Mouse (Mus musculus): ENCODE measurements around the gene Nktr. TPM values are rescaled to one million over a fixed set of nuclear protein-coding genes. Genes with fewer than 3 reads are reported as not detected.
A peak's percentile ranks its signal among the peaks of the same experiment; 100 is the strongest.

The Nktr gene
- polyA plus RNA-seq, 1 experiment from 2014 or later, result 43.6 TPM

DNA sequence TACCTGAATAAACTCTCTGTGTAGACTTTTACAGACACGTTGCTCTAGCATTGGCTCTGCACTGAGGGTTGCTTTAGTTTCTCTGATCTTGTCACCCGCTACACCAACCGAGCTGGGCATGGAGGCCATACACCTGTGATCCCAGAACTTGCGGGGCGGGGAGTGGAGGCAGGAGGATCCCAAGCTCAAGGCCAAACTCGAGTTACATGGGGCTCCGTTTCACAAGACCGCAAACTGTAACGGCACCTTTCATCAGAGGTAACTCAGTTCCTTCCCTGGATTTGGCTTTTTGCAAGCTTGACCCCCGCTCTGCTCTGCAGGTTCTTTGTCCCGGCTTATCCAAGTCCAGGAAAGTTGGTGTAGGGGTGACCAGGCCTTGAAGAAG lies 14.7 kb upstream of the Nktr start:
- TF ChIP-seq CTCF (IDR thresholded peaks at IDR 0.05) (no peak), EP300 (IDR thresholded peaks at IDR 0.05) (no peak)
- 36% methylated on average over 11 of the region's 11 CpGs for WGBS
- peak overlapping the region; percentile 73 for H3K4me2 ChIP-seq (replicated peaks; ENCODE audit: low read depth, low read length)
- H3K9me3 ChIP-seq (ENCODE audit: low read length), result no peaks in the 10 kb centered on the region
- 0 out of 2 replicates have a peak overlapping the region, but pooled peaks have one; percentile 81 for H3K27ac ChIP-seq (ENCODE audit: low read length)
- no peak for DNase-seq (ENCODE audit: low spot score)
- H3K27me3 ChIP-seq (replicated peaks; ENCODE audit: insufficient read depth, low read length), result no peaks in the 10 kb centered on the region
- H3K4me3 ChIP-seq (ENCODE audit: low read depth, low read length), result peak overlapping the region; percentile 75
- 0 out of 2 replicates have a peak overlapping the region, but pooled peaks have one; percentile 57 for H3K9ac ChIP-seq (replicated peaks; ENCODE audit: low read depth)
- no peaks in the 10 kb centered on the region for H3K36me3 ChIP-seq (ENCODE audit: insufficient read depth, low read length)
- ATAC-seq, result no peak
- peaks cover 5% of the 10 kb centered on the region; the same call in 1 of the 2 replicates for H3K4me1 ChIP-seq (ENCODE audit: insufficient read depth, low read depth, low read length)

DNA sequence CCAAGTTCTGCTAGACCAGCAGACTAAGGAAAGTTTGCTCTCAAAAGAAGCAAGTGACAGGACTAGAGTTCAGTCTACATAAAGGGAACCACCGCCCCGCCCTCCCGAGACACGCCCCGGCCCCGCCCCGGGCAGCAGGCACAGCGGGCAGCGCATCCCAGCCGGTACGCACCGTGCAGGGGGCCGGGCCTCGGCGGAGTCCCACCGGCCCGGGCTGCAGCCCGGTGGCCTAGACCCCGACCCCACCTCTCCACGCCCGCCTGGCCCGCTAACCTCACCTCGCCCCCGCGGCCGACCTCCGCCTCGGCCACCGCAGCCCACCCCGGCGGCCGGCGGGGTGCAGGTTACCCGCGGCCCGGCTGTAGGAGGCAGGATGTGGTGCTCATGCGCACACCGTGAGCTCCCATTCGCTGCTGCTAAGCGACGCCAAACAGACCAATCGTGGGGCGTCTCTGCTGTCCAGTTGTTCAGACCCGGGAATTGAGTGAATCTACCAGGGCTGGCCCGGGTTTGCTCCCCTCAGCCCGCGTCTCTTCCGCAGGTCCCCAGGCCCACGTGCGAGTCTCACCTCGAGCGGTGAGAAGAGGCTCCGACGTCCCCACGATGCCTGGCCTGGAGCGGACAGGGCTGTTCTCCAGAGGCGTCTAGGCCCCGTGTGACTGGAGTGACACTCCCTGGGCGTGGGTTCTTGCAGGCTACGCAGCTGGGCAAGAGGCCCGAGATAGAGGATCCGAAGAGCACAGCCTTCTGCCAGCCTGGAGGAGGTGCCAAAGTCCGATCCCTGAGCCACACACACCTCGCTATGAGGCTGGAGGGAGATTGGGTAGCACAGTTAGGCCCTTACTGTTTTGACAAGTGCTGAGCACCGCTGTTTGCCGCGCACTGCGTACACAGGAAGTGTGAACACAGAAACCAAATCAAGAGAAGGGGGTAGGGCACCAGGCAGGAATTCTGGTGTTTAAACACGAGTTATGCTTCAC lies 14.0 kb upstream of the Nktr start, which contains the start of gene Sec22c:
Sec22c (minus strand) TSS at position 845 of the 980 bp plus-strand sequence.
- ATAC-seq (peak; percentile 98), DNase-seq (ENCODE audit: low spot score) (peak; percentile 97)
- H3K4me3 ChIP-seq (ENCODE audit: low read depth, low read length), result peak within 1 kb of the TSS; percentile 75
- H3K4me1 ChIP-seq (ENCODE audit: insufficient read depth, low read depth, low read length), result peaks cover 5% of the 10 kb centered on the region; the same call in 1 of the 2 replicates
- TF ChIP-seq CTCF (IDR thresholded peaks at IDR 0.05), result no peak
- TF ChIP-seq EP300 (IDR thresholded peaks at IDR 0.05), result no peak
- under 1% methylated on average over 67 of the region's 69 CpGs for WGBS
- H3K27me3 ChIP-seq (replicated peaks; ENCODE audit: insufficient read depth, low read length), result no peaks in the 10 kb centered on the region
- H3K4me2 ChIP-seq (replicated peaks; ENCODE audit: low read depth, low read length), result peak within 1 kb of the TSS; percentile 73
- H3K9me3 ChIP-seq (ENCODE audit: low read length), result no peaks in the 10 kb centered on the region
- peak within 1 kb of the TSS; percentile 57 for H3K9ac ChIP-seq (replicated peaks; ENCODE audit: low read depth)
- peak within 1 kb of the TSS; percentile 81 for H3K27ac ChIP-seq (ENCODE audit: low read length)
- no peaks in the 10 kb centered on the region for H3K36me3 ChIP-seq (ENCODE audit: insufficient read depth, low read length)

DNA sequence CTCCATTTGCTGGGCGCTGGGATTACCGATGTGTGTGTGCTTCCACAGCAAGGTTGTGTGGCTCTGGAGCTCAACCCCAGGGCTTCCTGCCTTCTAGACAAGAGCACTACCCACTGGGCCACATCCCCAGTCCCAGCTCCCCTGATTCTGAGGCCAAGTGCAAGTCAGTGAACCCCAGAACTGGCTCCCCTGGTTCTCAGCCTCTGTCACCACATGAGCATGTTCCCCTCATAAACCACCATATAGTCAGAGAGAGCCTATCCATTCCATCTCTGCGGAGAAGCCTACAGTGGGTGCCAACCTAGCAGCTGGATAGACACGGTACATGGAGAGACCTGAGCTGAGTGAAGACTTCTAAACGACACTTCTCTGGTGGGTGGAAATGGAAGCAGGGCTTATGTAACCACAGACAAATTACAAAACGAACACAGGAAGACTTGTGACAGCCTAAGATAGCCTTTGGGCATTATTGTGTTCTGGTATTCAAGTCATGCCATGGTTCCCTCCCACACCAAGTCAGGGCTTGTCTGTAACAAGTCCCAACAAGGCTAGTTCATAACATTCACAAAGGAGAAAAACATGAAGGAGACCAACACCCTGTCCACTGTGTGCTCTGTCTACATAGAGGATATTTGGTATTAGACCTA lies 12.8 kb upstream of the Nktr start:
- H3K4me2 ChIP-seq (replicated peaks; ENCODE audit: low read depth, low read length), result no peak overlapping the region
- 74% methylated on average over 6 of the region's 6 CpGs for WGBS
- H3K9me3 ChIP-seq (ENCODE audit: low read length), result no peaks in the 10 kb centered on the region
- no peaks in the 10 kb centered on the region for H3K27me3 ChIP-seq (replicated peaks; ENCODE audit: insufficient read depth, low read length)
- H3K4me3 ChIP-seq (ENCODE audit: low read depth, low read length), result no peak overlapping the region
- DNase-seq (ENCODE audit: low spot score), result no peak
- peaks cover 9% of the 10 kb centered on the region; the same call in 1 of the 2 replicates for H3K4me1 ChIP-seq (ENCODE audit: insufficient read depth, low read depth, low read length)
- H3K27ac ChIP-seq (ENCODE audit: low read length), result no peak overlapping the region
- ATAC-seq, result no peak
- H3K9ac ChIP-seq (replicated peaks; ENCODE audit: low read depth), result no peak overlapping the region
- no peak for TF ChIP-seq CTCF (IDR thresholded peaks at IDR 0.05)
- no peak for TF ChIP-seq EP300 (IDR thresholded peaks at IDR 0.05)
- no peaks in the 10 kb centered on the region for H3K36me3 ChIP-seq (ENCODE audit: insufficient read depth, low read length)

DNA sequence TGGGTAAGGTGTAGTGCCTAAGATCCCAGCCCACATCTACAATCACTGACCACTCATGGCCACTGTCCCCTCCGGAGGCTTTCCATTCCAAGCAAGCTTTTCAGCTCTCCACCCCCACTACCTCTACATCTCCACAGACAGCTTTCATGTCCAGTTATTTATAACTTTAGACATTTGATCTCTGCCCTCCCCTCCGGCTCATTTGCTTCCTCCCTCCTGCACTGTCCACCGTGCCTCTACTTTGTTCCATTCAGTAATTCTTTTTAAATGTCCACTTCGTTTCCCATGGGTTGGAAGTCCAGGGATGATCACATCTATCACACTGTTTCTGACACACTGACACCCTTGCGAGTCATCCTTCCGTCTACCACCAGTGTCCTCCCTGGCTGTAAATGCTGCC lies 11.2 kb upstream of the Nktr start:
- no peak for DNase-seq (ENCODE audit: low spot score)
- ATAC-seq, result no peak
- H3K9ac ChIP-seq (replicated peaks; ENCODE audit: low read depth), result no peak overlapping the region
- H3K4me2 ChIP-seq (replicated peaks; ENCODE audit: low read depth, low read length), result no peak overlapping the region
- H3K4me1 ChIP-seq (ENCODE audit: insufficient read depth, low read depth, low read length), result peaks cover 13% of the 10 kb centered on the region; the same call in 1 of the 2 replicates
- no peaks in the 10 kb centered on the region for H3K27me3 ChIP-seq (replicated peaks; ENCODE audit: insufficient read depth, low read length)
- TF ChIP-seq EP300 (IDR thresholded peaks at IDR 0.05), result no peak
- no peak for TF ChIP-seq CTCF (IDR thresholded peaks at IDR 0.05)
- no peak overlapping the region for H3K27ac ChIP-seq (ENCODE audit: low read length)
- 55% methylated on average over 6 of the region's 6 CpGs for WGBS
- H3K4me3 ChIP-seq (ENCODE audit: low read depth, low read length), result no peak overlapping the region
- H3K9me3 ChIP-seq (ENCODE audit: low read length), result no peaks in the 10 kb centered on the region
- no peaks in the 10 kb centered on the region; the same call in 1 of the 2 replicates for H3K36me3 ChIP-seq (ENCODE audit: insufficient read depth, low read length)

DNA sequence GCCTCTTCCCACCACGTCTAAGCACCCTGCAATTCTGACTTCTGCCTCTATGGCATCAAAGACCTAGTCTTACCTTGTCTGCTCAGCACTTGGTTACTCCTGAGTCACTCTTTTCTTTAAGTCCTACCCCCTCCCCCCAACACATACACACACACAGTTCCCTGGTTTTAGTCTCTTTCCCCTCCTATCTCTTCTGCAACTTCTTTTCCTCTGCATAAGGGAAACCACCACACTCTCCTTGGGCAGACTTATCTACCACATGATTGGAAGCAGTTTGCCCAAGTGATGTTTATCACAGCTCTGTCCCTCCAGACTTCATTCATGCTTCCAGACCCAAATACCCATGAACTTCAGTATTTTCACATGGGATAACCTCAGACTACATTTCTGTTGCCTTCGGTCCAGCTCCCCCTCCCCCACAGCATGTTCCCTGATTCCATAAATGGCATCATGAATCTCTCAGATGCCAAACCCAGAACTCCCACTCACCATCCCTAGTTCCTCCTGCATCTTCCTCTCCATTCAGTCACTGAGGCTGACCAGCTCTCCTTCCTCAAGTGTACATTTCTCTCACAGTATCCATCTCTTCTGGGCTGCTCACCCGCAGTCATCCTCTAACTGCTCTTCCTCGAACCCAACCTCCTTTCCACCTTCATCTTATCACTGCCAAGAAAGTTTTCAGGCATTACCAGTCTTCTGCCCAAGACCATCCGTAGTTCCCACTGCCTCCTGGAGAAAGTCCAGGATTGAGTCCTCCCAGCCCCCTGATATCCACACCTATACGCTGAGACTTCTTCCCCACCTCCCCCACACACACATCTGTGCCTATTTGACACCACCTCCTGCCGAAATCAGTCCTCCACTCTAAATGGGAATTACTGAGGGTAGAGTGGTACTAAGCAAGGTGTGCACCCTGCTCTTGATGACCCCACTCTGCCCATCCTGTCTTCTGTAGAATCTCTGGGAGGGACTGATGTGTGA lies 10.2 kb upstream of the Nktr start:
- TF ChIP-seq CTCF (IDR thresholded peaks at IDR 0.05) (no peak), EP300 (IDR thresholded peaks at IDR 0.05) (no peak)
- H3K4me2 ChIP-seq (replicated peaks; ENCODE audit: low read depth, low read length), result no peak overlapping the region
- 66% methylated on average over 7 of the region's 7 CpGs for WGBS
- no peak overlapping the region for H3K9ac ChIP-seq (replicated peaks; ENCODE audit: low read depth)
- no peaks in the 10 kb centered on the region for H3K9me3 ChIP-seq (ENCODE audit: low read length)
- peaks cover 13% of the 10 kb centered on the region; the same call in 1 of the 2 replicates for H3K4me1 ChIP-seq (ENCODE audit: insufficient read depth, low read depth, low read length)
- no peak overlapping the region for H3K27ac ChIP-seq (ENCODE audit: low read length)
- ATAC-seq, result no peak
- no peak for DNase-seq (ENCODE audit: low spot score)
- no peaks in the 10 kb centered on the region; the same call in 1 of the 2 replicates for H3K36me3 ChIP-seq (ENCODE audit: insufficient read depth, low read length)
- no peaks in the 10 kb centered on the region for H3K27me3 ChIP-seq (replicated peaks; ENCODE audit: insufficient read depth, low read length)
- no peak overlapping the region for H3K4me3 ChIP-seq (ENCODE audit: low read depth, low read length)
